Mouse (Mus musculus) limb, embryonic 12.5 days (tissue): Measurements from ENCODE around the gene Slc38a9. TPM values are rescaled to one million over a fixed set of nuclear protein-coding genes. Genes with fewer than 3 reads are reported as not detected.

Experiments used
- ATAC-seq: fragments of 200-750 bp; cut with Nextera tagmentation; 2 replicates; pipeline ENCODE4 v1.8.0; 2017; ENCODE audit warnings: low read depth, moderate TSS enrichment; ENCODE audit not compliant: insufficient number of reproducible peaks, insufficient read depth, low FRiP score, low TSS enrichment
- H3K27ac ChIP-seq: fragments of 300-500 bp; sonication (generic); 2 replicates; pipeline ENCODE4 v1.5.1; 2016; ENCODE audit warnings: mild to moderate bottlenecking, moderate library complexity
- H3K27me3 ChIP-seq: fragments of 300-500 bp; sonication (generic); 2 replicates; pipeline ENCODE4 v1.6.1; 2016; ENCODE audit warnings: mild to moderate bottlenecking, moderate library complexity
- H3K36me3 ChIP-seq: fragments of 300-500 bp; sonication (generic); 2 replicates; pipeline ENCODE4 v1.6.1; 2016; ENCODE audit warnings: mild to moderate bottlenecking, moderate library complexity
- H3K4me1 ChIP-seq: fragments of 300-500 bp; sonication (generic); replicated peaks from 2 replicates; pipeline ENCODE4 v1.6.1; 2016
- H3K4me2 ChIP-seq: fragments of 300-500 bp; sonication (generic); 2 replicates; pipeline ENCODE4 v1.6.1; 2016; ENCODE audit warnings: mild to moderate bottlenecking, moderate library complexity
- H3K4me3 ChIP-seq: fragments of 300-500 bp; sonication (generic); replicated peaks from 2 replicates; pipeline ENCODE4 v1.5.1; 2016; ENCODE audit warnings: mild to moderate bottlenecking
- H3K9ac ChIP-seq: fragments of 300-500 bp; sonication (generic); replicated peaks from 2 replicates; pipeline ENCODE4 v1.6.1; 2016; ENCODE audit warnings: mild to moderate bottlenecking, moderate library complexity
- H3K9me3 ChIP-seq: fragments of 300-500 bp; sonication (generic); 2 replicates; pipeline ENCODE4 v1.6.1; 2016; ENCODE audit warnings: mild to moderate bottlenecking, moderate library complexity
- whole genome bisulfite sequencing: fragments of 180-500 bp; shearing (Covaris S2); methylation state at CpG from one replicate; pipeline ENCODE4 v1.1.7; 2016; 5-methylcytosine and 5-hydroxymethylcytosine counted together
- polyA plus RNA-seq: library from polyadenylated mRNA; unstranded; fragments of >200 nt; fragmentation: Nextera tagmentation; extraction: Ambion mirVana; gene quantifications from 2 replicates; pipeline ENCODE4 v1.2.1, GENCODE M21; 2016

Gene Slc38a9
- polyA plus RNA-seq, 1 experiment from 2014 or later, result 15.6 TPM

GRCm38 (mm10) chr13:112734906-112735713 is 74.6 kb downstream of the Slc38a9 start:
- 69% methylated on average over 14 of the region's 14 CpGs for WGBS
- no peak overlapping the region; the same call in 1 of the 2 replicates for H3K27ac ChIP-seq
- H3K9me3 ChIP-seq, result no peaks in the 10 kb centered on the region
- no peak for ATAC-seq
- peaks cover 15% of the 10 kb centered on the region for H3K4me1 ChIP-seq
- peaks cover 8% of the 10 kb centered on the region; the same call in 1 of the 2 replicates for H3K36me3 ChIP-seq
- no peak overlapping the region for H3K9ac ChIP-seq
- no peaks in the 10 kb centered on the region for H3K27me3 ChIP-seq
- no peak overlapping the region for H3K4me3 ChIP-seq
- H3K4me2 ChIP-seq, result no peak overlapping the region

- H3K36me3 ChIP-seq, result peaks cover 8% of the 10 kb centered on the region; the same call in 1 of the 2 replicates
- no peak for ATAC-seq
- H3K27me3 ChIP-seq, result no peaks in the 10 kb centered on the region
- no peak overlapping the region for H3K4me2 ChIP-seq
- 86% methylated on average over 10 of the region's 10 CpGs for WGBS
- peaks cover 17% of the 10 kb centered on the region for H3K4me1 ChIP-seq
- no peak overlapping the region for H3K9ac ChIP-seq
- H3K9me3 ChIP-seq, result no peaks in the 10 kb centered on the region
- no peak overlapping the region for H3K4me3 ChIP-seq
- H3K27ac ChIP-seq, result no peak overlapping the region
Measured at GRCm38 (mm10) chr13:112736407-112736806, 75.9 kb downstream of the Slc38a9 start.

- no peak overlapping the region for H3K4me2 ChIP-seq
- WGBS, result 85% methylated on average over 9 of the region's 9 CpGs
- H3K27me3 ChIP-seq, result no peaks in the 10 kb centered on the region
- 0 out of 2 replicates have a peak, but pooled peaks cover 3% of the 10 kb centered on the region for H3K36me3 ChIP-seq
- H3K9ac ChIP-seq, result no peak overlapping the region
- H3K4me3 ChIP-seq, result no peak overlapping the region
- no peak for ATAC-seq
- peaks cover 19% of the 10 kb centered on the region for H3K4me1 ChIP-seq
- no peaks in the 10 kb centered on the region for H3K9me3 ChIP-seq
- no peak overlapping the region for H3K27ac ChIP-seq
Measured at GRCm38 (mm10) chr13:112737110-112737509, 76.6 kb downstream of the Slc38a9 start.

GRCm38 (mm10) chr13:112738005-112738404 is 77.5 kb downstream of the Slc38a9 start:
- Histone ChIP-seq H3K4me2 (no peak overlapping the region), H3K27me3 (no peaks in the 10 kb centered on the region), H3K9ac (no peak overlapping the region), H3K9me3 (no peaks in the 10 kb centered on the region), H3K27ac (no peak overlapping the region), H3K4me1 (peaks cover 24% of the 10 kb centered on the region), H3K4me3 (no peak overlapping the region), H3K36me3 (no peaks in the 10 kb centered on the region)
- ATAC-seq, result no peak
- WGBS, result 87% methylated on average over 16 of the region's 16 CpGs

- 34% methylated on average over 6 of the region's 6 CpGs for WGBS
Measured at GRCm38 (mm10) chr13:112740073-112740472, 79.5 kb downstream of the Slc38a9 start.

GRCm38 (mm10) chr13:112742076-112742830 is 81.7 kb downstream of the Slc38a9 start:
- Histone ChIP-seq H3K36me3 (no peaks in the 10 kb centered on the region), H3K9ac (no peak overlapping the region), H3K4me2 (no peak overlapping the region), H3K9me3 (no peaks in the 10 kb centered on the region), H3K27me3 (no peaks in the 10 kb centered on the region), H3K27ac (no peak overlapping the region), H3K4me3 (no peak overlapping the region), H3K4me1 (0 out of 2 replicates have a peak, but pooled peaks cover 9% of the 10 kb centered on the region)
- WGBS, result 66% methylated on average over 14 of the region's 14 CpGs
- ATAC-seq, result no peak

More at GRCm38 (mm10) chr13:112740073-112740472, 79.5 kb downstream of the Slc38a9 start:
- Histone ChIP-seq H3K9me3 (no peaks in the 10 kb centered on the region), H3K4me2 (no peak overlapping the region), H3K9ac (no peak overlapping the region), H3K27me3 (no peaks in the 10 kb centered on the region), H3K36me3 (no peaks in the 10 kb centered on the region), H3K27ac (no peak overlapping the region), H3K4me1 (peaks cover 13% of the 10 kb centered on the region; the same call in 1 of the 2 replicates), H3K4me3 (no peak overlapping the region)
- ATAC-seq, result no peak

- no peak overlapping the region for H3K9ac ChIP-seq
- no peaks in the 10 kb centered on the region for H3K9me3 ChIP-seq
- no peak overlapping the region for H3K4me3 ChIP-seq
- no peak for ATAC-seq
- 0 out of 2 replicates have a peak, but pooled peaks cover 9% of the 10 kb centered on the region for H3K4me1 ChIP-seq
- H3K27ac ChIP-seq, result no peak overlapping the region
- no peaks in the 10 kb centered on the region for H3K27me3 ChIP-seq
- H3K4me2 ChIP-seq, result no peak overlapping the region
- WGBS, result 85% methylated on average over 4 of the region's 4 CpGs
- H3K36me3 ChIP-seq, result no peaks in the 10 kb centered on the region
Measured at GRCm38 (mm10) chr13:112743647-112744046, 83.1 kb downstream of the Slc38a9 start.

- ATAC-seq, result no peak
- Histone ChIP-seq H3K9ac (no peak overlapping the region), H3K9me3 (no peaks in the 10 kb centered on the region), H3K4me1 (0 out of 2 replicates have a peak, but pooled peaks cover 9% of the 10 kb centered on the region), H3K27me3 (no peaks in the 10 kb centered on the region), H3K4me2 (no peak overlapping the region), H3K27ac (0 out of 2 replicates have a peak overlapping the region, but pooled peaks have one; percentile 24), H3K36me3 (no peaks in the 10 kb centered on the region), H3K4me3 (no peak overlapping the region)
- 84% methylated on average over 15 of the region's 15 CpGs for WGBS
Measured at GRCm38 (mm10) chr13:112744061-112744849, 83.7 kb downstream of the Slc38a9 start.

- H3K27me3 ChIP-seq, result no peaks in the 10 kb centered on the region
- WGBS, result 76% methylated on average over 5 of the region's 5 CpGs
- ATAC-seq, result no peak
Measured at GRCm38 (mm10) chr13:112745936-112746694, 85.6 kb downstream of the Slc38a9 start.

GRCm38 (mm10) chr13:112746695-112747055 is 86.1 kb downstream of the Slc38a9 start:
- no peak overlapping the region for H3K9ac ChIP-seq
- H3K27ac ChIP-seq, result no peak overlapping the region
- no peaks in the 10 kb centered on the region for H3K9me3 ChIP-seq
- no peaks in the 10 kb centered on the region for H3K27me3 ChIP-seq
- no peaks in the 10 kb centered on the region for H3K36me3 ChIP-seq
- no peak overlapping the region for H3K4me2 ChIP-seq
- 90% methylated on average over 10 of the region's 10 CpGs for WGBS
- H3K4me1 ChIP-seq, result peaks cover 15% of the 10 kb centered on the region
- no peak for ATAC-seq
- H3K4me3 ChIP-seq, result no peak overlapping the region

More at GRCm38 (mm10) chr13:112745936-112746694, 85.6 kb downstream of the Slc38a9 start:
- Histone ChIP-seq H3K36me3 (no peaks in the 10 kb centered on the region), H3K4me1 (peaks cover 9% of the 10 kb centered on the region; the same call in 1 of the 2 replicates), H3K4me2 (no peak overlapping the region), H3K4me3 (no peak overlapping the region), H3K9me3 (no peaks in the 10 kb centered on the region), H3K9ac (no peak overlapping the region), H3K27ac (no peak overlapping the region)
